Mouse (Mus musculus): ENCODE results near the gene Chd3.

GRCm38 (mm10) chr11:69346441-69346840, 22.8 kb downstream of the Chd3 start:
- TF ChIP-seq CTCF (IDR thresholded peaks at IDR 0.05; ENCODE audit: borderline replicate concordance, insufficient read depth, low read length) (no peak), POLR2A (IDR thresholded peaks at IDR 0.05; ENCODE audit: low read depth, low read length) (no peak)

Measured in embryonic fibroblast, embryonic 13.5 days (primary cell).